Mouse (Mus musculus): ENCODE measurements around the gene Fam20a. TPM values are rescaled to one million over a fixed set of nuclear protein-coding genes. Genes with fewer than 3 reads are reported as not detected.
"Not testable (repeated sequence)": the region's sequence is repeated elsewhere in the genome, so short reads cannot be mapped to it uniquely, and the experiment has no call there.

Gene Fam20a
- polyA plus RNA-seq, 1 experiment from 2014 or later = 3.0 TPM

- Histone ChIP-seq H3K4me2 (no peak overlapping the region), H3K27ac (ENCODE audit: low read depth) (no peak overlapping the region), H3K36me3 (ENCODE audit: insufficient read depth) (peaks cover 76% of the 10 kb centered on the region), H3K4me3 (ENCODE audit: low read depth, low read length) (no peak overlapping the region), H3K9ac (no peak overlapping the region), H3K9me3 (ENCODE audit: low read depth, low read length) (no peaks in the 10 kb centered on the region), H3K27me3 (ENCODE audit: insufficient read depth, low read length) (no peaks in the 10 kb centered on the region), H3K4me1 (ENCODE audit: insufficient read depth) (no peaks in the 10 kb centered on the region)
- ATAC-seq (ENCODE audit: insufficient read depth) (no peak), DNase-seq (no peak)
- no peak for TF ChIP-seq CTCF (IDR thresholded peaks at IDR 0.05; ENCODE audit: low read depth)
- WGBS = 75% methylated on average over 8 of the region's 8 CpGs
Observed at GRCm38 (mm10) chr11:109668115-109668725, 53.9 kb downstream of the Fam20a start.

GRCm38 (mm10) chr11:109667371-109667770, 54.7 kb downstream of the Fam20a start:
- H3K9me3 ChIP-seq (ENCODE audit: low read depth, low read length) = no peaks in the 10 kb centered on the region
- no peak for DNase-seq
- H3K36me3 ChIP-seq (ENCODE audit: insufficient read depth) = peaks cover 84% of the 10 kb centered on the region
- no peaks in the 10 kb centered on the region for H3K27me3 ChIP-seq (ENCODE audit: insufficient read depth, low read length)
- WGBS = 89% methylated on average over 19 of the region's 19 CpGs
- no peaks in the 10 kb centered on the region for H3K4me1 ChIP-seq (ENCODE audit: insufficient read depth)
- H3K4me2 ChIP-seq = no peak overlapping the region
- no peak for ATAC-seq (ENCODE audit: insufficient read depth)
- H3K27ac ChIP-seq (ENCODE audit: low read depth) = no peak overlapping the region
- H3K9ac ChIP-seq = no peak overlapping the region
- TF ChIP-seq CTCF (IDR thresholded peaks at IDR 0.05; ENCODE audit: low read depth) = no peak
- no peak overlapping the region for H3K4me3 ChIP-seq (ENCODE audit: low read depth, low read length)

DNA sequence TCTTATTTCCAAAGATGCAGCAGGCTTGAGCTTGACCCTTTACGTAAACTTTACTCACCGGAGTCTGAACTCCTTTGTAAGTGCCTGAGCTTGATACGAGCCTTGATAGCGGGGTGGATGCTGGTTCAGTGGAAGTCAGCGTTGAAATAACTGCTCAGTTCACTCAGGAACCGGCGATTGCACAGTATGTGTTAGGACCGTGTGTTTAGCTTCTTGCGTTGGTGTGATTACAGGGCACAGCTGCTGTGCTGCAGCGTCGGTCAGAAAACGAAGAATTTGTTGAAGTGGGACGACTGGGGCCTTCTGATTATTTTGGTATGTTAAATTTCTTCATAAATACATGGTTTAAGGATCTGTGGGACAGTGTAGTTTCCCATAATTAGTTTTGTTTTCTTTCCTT, 55.7 kb downstream of the Fam20a start:
- ATAC-seq (ENCODE audit: insufficient read depth) (no peak), DNase-seq (no peak)
- Histone ChIP-seq H3K27ac (ENCODE audit: low read depth) (no peak overlapping the region), H3K4me1 (ENCODE audit: insufficient read depth) (no peaks in the 10 kb centered on the region), H3K27me3 (ENCODE audit: insufficient read depth, low read length) (no peaks in the 10 kb centered on the region), H3K4me3 (ENCODE audit: low read depth, low read length) (no peak overlapping the region), H3K9ac (no peak overlapping the region), H3K36me3 (ENCODE audit: insufficient read depth) (peaks cover 88% of the 10 kb centered on the region), H3K9me3 (ENCODE audit: low read depth, low read length) (no peaks in the 10 kb centered on the region), H3K4me2 (no peak overlapping the region)
- 81% methylated on average over 13 of the region's 13 CpGs for whole genome bisulfite sequencing
- no peak for TF ChIP-seq CTCF (IDR thresholded peaks at IDR 0.05; ENCODE audit: low read depth)

GRCm38 (mm10) chr11:109665424-109665823, 56.7 kb downstream of the Fam20a start:
- H3K4me3 ChIP-seq (ENCODE audit: low read depth, low read length) = no peak overlapping the region
- H3K27ac ChIP-seq (ENCODE audit: low read depth) = no peak overlapping the region
- H3K9ac ChIP-seq = no peak overlapping the region
- H3K36me3 ChIP-seq (ENCODE audit: insufficient read depth) = peaks cover 93% of the 10 kb centered on the region
- ATAC-seq (ENCODE audit: insufficient read depth) (no peak), DNase-seq (no peak)
- WGBS = 76% methylated on average over 6 of the region's 6 CpGs
- no peaks in the 10 kb centered on the region for H3K4me1 ChIP-seq (ENCODE audit: insufficient read depth)
- no peaks in the 10 kb centered on the region for H3K27me3 ChIP-seq (ENCODE audit: insufficient read depth, low read length)
- no peak overlapping the region for H3K4me2 ChIP-seq
- H3K9me3 ChIP-seq (ENCODE audit: low read depth, low read length) = no peaks in the 10 kb centered on the region
- no peak for TF ChIP-seq CTCF (IDR thresholded peaks at IDR 0.05; ENCODE audit: low read depth)

DNA sequence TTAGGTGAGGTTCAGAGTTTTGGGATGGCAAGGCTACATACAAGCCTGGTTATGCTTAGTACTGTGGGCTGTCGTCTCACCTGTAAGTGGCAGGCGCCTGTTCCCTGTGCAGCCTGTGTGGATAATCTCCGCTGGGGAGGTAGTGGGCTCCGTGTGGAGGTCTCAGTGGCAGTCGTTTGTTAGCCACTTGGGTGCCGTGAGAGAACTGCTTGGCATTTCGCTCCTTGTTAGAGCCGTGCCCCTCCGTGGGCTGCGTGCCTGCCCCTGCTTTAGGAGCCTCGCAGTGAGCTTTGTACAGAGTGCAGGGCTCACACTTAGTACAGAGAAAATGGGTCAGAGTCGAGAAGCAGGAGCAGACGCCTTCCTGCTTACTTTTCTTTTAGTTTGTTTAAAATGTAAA, 57.8 kb downstream of the Fam20a start:
- Histone ChIP-seq H3K9me3 (ENCODE audit: low read depth, low read length) (no peaks in the 10 kb centered on the region), H3K4me2 (no peak overlapping the region), H3K9ac (no peak overlapping the region), H3K27ac (ENCODE audit: low read depth) (no peak overlapping the region), H3K36me3 (ENCODE audit: insufficient read depth) (peaks cover 97% of the 10 kb centered on the region), H3K4me1 (ENCODE audit: insufficient read depth) (no peaks in the 10 kb centered on the region), H3K27me3 (ENCODE audit: insufficient read depth, low read length) (no peaks in the 10 kb centered on the region), H3K4me3 (ENCODE audit: low read depth, low read length) (no peak overlapping the region)
- DNase-seq (no peak), ATAC-seq (ENCODE audit: insufficient read depth) (no peak)
- no peak for TF ChIP-seq CTCF (IDR thresholded peaks at IDR 0.05; ENCODE audit: low read depth)
- 82% methylated on average over 13 of the region's 13 CpGs for WGBS

GRCm38 (mm10) chr11:109660526-109660925, 61.6 kb downstream of the Fam20a start:
- H3K4me1 ChIP-seq (ENCODE audit: insufficient read depth); H3K27me3 ChIP-seq (ENCODE audit: insufficient read depth, low read length); H3K9me3 ChIP-seq (ENCODE audit: low read depth, low read length); H3K9ac ChIP-seq; DNase-seq; H3K4me3 ChIP-seq (ENCODE audit: low read depth, low read length); H3K27ac ChIP-seq (ENCODE audit: low read depth); H3K4me2 ChIP-seq; ATAC-seq (ENCODE audit: insufficient read depth): not testable (repeated sequence)
- peaks cover 83% of the 10 kb centered on the region for H3K36me3 ChIP-seq (ENCODE audit: insufficient read depth)
- 86% methylated on average over 8 of the region's 8 CpGs for WGBS

DNA sequence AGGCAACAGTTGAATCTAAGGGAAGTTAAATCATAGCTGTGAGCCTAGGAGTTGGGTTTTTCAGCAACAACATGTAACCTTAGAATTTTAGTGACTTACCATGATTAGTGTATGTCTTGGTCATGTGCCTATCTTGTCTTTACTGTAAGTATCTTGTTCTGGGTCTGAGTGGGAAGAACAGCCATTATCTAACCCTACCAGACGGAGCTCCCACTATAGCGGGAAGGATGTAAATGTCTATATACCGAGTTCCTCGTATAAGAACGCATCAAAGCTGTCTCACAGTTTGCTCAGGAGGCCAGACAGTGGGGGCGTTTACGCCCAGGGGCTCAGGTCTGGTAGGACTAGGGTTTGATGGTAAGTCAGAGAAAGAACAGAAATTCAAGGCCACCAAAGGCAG, 65.8 kb downstream of the Fam20a start:
- Histone ChIP-seq H3K36me3 (ENCODE audit: insufficient read depth) (peaks cover 66% of the 10 kb centered on the region), H3K9me3 (ENCODE audit: low read depth, low read length) (no peaks in the 10 kb centered on the region), H3K27me3 (ENCODE audit: insufficient read depth, low read length) (no peaks in the 10 kb centered on the region), H3K4me3 (ENCODE audit: low read depth, low read length) (no peak overlapping the region), H3K4me1 (ENCODE audit: insufficient read depth) (peaks cover 11% of the 10 kb centered on the region), H3K4me2 (no peak overlapping the region), H3K27ac (ENCODE audit: low read depth) (no peak overlapping the region), H3K9ac (no peak overlapping the region)
- DNase-seq = no peak
- no peak for ATAC-seq (ENCODE audit: insufficient read depth)
- no peak for TF ChIP-seq CTCF (IDR thresholded peaks at IDR 0.05; ENCODE audit: low read depth)
- 86% methylated on average over 7 of the region's 7 CpGs for WGBS

- Histone ChIP-seq H3K4me2 (no peak overlapping the region), H3K27ac (ENCODE audit: low read depth) (no peak overlapping the region), H3K36me3 (ENCODE audit: insufficient read depth) (peaks cover 50% of the 10 kb centered on the region), H3K4me1 (ENCODE audit: insufficient read depth) (peaks cover 15% of the 10 kb centered on the region), H3K9ac (no peak overlapping the region), H3K4me3 (ENCODE audit: low read depth, low read length) (no peak overlapping the region), H3K27me3 (ENCODE audit: insufficient read depth, low read length) (no peaks in the 10 kb centered on the region), H3K9me3 (ENCODE audit: low read depth, low read length) (no peaks in the 10 kb centered on the region)
- 83% methylated on average over 6 of the region's 6 CpGs for WGBS
- no peak for ATAC-seq (ENCODE audit: insufficient read depth)
- no peak for TF ChIP-seq CTCF (IDR thresholded peaks at IDR 0.05; ENCODE audit: low read depth)
- no peak for DNase-seq
Observed at GRCm38 (mm10) chr11:109654581-109654980, 67.5 kb downstream of the Fam20a start.
